Mouse (Mus musculus): ENCODE data around the gene Trub1.
A peak's percentile ranks its signal among the peaks of the same experiment; 100 is the strongest.

The Trub1 gene

GRCm38 (mm10) chr19:57452492-57453217 lies at the start of gene Trub1:
Trub1 (plus strand) TSS chr19:57452912.
- peak; percentile 76 for DNase-seq (ENCODE audit: low spot score in 2 of 2)

- DNase-seq (ENCODE audit: low spot score in 2 of 2): peak; percentile 66 to 74
Observed at GRCm38 (mm10) chr19:57403700-57404501, 48.8 kb upstream of the Trub1 start.

GRCm38 (mm10) chr19:57404502-57404848 lies 48.2 kb upstream of the Trub1 start:
- no peak for DNase-seq (ENCODE audit: low spot score in 2 of 2)

- no peak for DNase-seq (ENCODE audit: low spot score in 2 of 2)
Observed at GRCm38 (mm10) chr19:57407947-57408346, 44.8 kb upstream of the Trub1 start.

DNA sequence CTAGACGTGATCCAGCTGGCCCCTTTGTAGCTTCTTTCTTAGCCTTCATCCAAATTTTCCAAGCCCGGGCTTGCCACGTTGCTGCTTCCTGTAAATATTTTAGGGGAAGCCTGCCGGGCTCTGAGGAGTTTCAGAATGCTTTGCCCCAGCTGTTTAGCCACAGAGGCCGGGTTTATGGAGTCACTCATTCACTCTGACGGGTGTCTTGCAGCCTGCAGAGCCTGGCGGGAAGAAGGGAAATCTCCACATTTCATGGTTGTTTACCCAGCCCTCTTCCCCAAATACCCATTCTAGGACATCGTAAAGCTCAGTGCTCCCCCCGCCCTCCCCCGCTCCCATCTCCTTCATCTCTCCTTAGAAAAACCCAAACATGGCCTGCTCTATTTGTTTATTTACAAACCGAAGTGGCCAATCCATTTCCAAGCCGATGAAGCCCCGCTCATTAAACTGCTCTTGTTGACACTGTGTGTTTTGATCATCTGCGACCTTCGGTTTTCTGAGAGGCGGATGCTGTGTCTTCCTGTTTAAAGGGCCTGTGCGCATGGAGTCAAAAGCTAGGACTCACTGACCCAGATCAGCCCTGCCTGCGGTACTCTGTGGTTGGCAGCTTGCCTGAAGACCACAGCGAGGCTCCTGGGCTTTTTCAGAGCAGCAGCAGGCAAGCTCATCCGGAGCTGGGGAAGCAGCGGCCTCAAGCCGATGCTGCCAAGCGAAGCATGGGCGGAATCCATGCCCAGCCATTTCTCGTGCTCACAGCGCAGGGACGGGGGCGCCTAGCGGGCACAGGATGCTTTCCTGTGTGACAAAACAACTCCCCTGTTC lies 41.1 kb upstream of the Trub1 start:
- peak; percentile 17 to 35 for DNase-seq (ENCODE audit: low spot score in 2 of 2)

DNA sequence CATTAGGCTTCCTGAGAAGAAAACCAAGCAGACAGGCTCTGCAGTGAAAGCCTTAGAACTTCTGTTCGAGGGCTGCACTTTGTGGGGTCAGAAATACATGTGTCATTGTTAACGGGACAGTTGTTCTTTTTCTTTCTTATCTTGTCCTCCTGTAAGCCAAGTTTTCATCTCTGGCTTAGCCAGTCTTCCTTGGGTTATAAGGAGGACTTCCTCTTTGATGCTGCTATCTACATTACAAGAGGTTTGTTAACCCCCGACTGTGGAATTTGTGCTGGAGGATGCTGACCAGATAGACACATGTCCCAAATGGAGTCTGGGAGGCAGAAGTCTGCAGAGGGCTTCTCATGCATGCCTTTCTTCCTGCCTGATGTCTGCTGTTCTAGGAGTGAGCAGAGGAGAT lies 39.5 kb upstream of the Trub1 start:
- no peak for DNase-seq (ENCODE audit: low spot score in 2 of 2)

- no peak for DNase-seq (ENCODE audit: low spot score in 2 of 2)
Observed at GRCm38 (mm10) chr19:57413918-57414317, 38.8 kb upstream of the Trub1 start.

GRCm38 (mm10) chr19:57415031-57415807 lies 37.5 kb upstream of the Trub1 start:
- no peak for DNase-seq (ENCODE audit: low spot score in 2 of 2)

- no peak for DNase-seq (ENCODE audit: low spot score in 2 of 2)
Observed at GRCm38 (mm10) chr19:57417800-57418580, 34.7 kb upstream of the Trub1 start.

DNA sequence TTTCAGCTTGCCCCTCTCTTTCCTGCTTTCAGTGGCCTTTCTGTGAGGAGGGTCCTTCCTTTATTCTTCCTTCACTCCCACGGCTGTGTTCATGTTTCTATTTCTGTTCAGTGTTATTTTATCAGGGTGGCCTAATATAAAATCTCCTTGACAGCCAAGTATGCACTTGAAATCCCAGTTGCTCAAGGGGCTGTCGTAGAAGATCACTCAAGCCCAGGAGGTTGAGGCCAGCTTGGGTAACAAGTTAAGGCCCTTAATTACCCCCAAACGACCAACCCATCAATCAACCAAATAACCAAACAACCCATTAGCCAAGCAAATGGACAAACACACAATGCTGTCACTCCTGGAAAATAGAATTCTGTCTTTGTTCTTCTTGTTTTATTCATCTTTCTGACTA lies 29.3 kb upstream of the Trub1 start:
- DNase-seq (ENCODE audit: low spot score in 2 of 2): no peak

- DNase-seq (ENCODE audit: low spot score in 2 of 2): no peak
Observed at GRCm38 (mm10) chr19:57425296-57425695, 27.4 kb upstream of the Trub1 start.

GRCm38 (mm10) chr19:57426841-57427240 lies 25.9 kb upstream of the Trub1 start:
- no peak for DNase-seq (ENCODE audit: low spot score in 2 of 2)

DNA sequence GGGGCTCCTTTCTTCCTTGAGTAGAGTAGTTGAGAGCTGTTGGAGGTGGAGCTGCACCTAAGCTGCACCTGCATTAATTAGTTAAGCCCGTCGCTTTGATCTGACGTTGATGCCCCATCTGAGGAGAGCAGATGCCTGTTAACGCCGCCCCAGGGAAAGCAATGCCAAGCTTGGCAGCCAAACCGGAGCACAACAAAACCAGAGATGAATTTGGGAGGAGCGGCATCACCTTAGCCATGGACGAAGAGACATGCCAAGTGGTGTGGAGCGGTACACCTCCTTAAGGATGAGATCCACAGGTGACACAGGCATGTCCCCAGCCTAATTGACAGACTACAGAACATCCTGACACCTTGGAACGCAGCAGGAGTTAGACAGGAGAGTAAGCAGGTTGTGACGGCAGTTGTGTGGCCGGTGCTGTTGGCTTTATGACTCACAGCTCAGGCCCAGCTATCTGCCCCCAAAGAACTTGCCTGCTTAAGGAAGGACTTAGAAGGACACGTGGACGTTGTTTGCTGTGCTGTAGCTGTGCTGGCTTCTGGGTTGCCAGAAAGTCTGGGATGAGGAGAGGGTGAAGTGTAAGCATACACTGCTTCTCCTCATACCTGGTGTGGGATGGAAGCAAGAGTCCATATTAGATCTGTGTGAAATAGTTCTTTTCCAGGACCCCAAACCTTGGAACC lies 24.8 kb upstream of the Trub1 start:
- no peak for DNase-seq (ENCODE audit: low spot score in 2 of 2)

DNA sequence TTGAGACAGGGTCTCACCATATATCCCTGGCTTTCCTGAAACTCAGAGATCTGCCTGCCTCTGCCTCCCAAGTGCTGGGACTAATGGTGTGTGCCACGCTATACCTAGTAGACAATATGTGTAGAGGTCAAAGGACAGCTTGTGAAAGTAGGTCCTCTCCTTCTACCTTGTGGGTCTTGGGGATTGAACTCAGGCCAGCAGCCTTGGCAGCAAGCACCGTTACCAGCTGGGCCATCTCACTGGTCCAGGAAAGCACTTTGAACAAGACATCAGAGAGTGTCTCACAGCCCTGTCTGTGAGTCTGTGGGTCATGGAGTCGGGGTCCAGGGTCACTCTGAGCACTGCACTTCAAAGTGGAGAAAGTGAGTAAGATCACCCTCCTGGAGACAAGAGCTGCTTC lies 24.1 kb upstream of the Trub1 start:
- no peak for DNase-seq (ENCODE audit: low spot score in 2 of 2)

- no peak for DNase-seq (ENCODE audit: low spot score in 2 of 2)
Observed at GRCm38 (mm10) chr19:57429926-57430325, 22.8 kb upstream of the Trub1 start.

DNA sequence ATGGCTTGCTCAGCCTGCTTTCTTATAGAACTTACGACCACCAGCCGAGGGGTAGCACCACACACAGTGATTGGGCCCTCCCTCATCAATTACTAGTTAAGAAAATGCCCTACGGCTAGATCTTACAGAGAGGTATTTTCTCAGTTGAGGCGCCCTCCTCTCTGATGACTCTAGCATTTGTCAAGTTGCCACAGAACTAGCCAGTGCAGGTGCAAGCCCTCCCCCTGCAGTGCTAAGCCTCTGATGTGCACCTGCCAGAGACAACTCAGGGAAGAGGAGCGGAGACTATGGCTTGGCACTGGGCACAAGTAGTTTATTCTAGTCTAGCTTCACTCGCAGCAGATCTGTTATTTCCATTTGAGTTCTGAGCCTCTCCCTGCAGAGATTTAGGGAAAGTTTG lies 21.2 kb upstream of the Trub1 start:
- DNase-seq (ENCODE audit: low spot score in 2 of 2): no peak

GRCm38 (mm10) chr19:57434024-57434423 lies 18.7 kb upstream of the Trub1 start:
- no peak for DNase-seq (ENCODE audit: low spot score in 2 of 2)

DNA sequence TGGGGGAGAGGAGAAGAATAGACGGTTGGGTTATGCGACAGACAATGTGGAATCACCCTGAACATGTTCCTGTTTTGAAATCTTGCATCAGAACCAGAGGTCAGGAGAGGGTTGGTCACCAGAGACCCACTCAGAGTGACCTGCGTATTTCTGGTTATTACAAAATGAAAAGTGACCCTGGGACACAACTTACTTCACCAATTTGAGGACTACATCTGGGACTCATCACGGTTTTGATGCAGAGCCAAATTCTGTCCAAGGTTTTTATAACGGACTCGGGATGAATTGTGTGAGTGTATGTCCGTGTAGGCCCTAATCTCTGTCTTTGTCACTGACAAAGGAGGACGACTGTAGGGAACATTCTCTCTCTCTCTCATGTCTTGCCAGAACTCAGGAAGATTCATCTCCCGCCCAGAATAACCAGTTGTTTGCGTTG lies 16.1 kb upstream of the Trub1 start:
- DNase-seq (ENCODE audit: low spot score in 2 of 2): no peak

- DNase-seq (ENCODE audit: low spot score in 2 of 2): no peak
Observed at GRCm38 (mm10) chr19:57437042-57437441, 15.7 kb upstream of the Trub1 start.

DNA sequence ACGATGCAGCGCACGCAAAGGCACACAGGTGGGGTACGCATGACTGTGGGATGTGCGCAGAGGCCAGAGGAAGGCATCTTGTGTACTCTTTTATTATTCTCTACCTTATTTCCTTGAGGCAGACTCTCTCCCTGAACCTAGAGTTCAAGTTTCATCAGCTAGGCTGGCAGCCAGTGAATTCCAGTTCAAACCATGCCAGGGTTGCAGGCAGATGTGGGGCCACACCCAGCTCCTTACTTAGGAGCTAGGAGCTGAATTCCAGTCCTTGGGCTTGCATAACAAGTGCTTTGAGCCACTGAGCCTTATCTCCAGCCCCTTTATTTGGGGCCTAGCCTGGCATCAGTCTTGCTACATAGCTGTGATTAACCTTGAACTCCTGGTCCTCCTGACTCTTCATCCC lies 13.4 kb upstream of the Trub1 start:
- DNase-seq (ENCODE audit: low spot score in 2 of 2): no peak
